Mouse (Mus musculus): ENCODE measurements around the gene Vangl1. TPM values are rescaled to one million over a fixed set of nuclear protein-coding genes. Genes with fewer than 3 reads are reported as not detected.

Gene Vangl1
- 1.6 and 2.1 TPM in 2 replicates for polyA plus RNA-seq (2012)

DNA sequence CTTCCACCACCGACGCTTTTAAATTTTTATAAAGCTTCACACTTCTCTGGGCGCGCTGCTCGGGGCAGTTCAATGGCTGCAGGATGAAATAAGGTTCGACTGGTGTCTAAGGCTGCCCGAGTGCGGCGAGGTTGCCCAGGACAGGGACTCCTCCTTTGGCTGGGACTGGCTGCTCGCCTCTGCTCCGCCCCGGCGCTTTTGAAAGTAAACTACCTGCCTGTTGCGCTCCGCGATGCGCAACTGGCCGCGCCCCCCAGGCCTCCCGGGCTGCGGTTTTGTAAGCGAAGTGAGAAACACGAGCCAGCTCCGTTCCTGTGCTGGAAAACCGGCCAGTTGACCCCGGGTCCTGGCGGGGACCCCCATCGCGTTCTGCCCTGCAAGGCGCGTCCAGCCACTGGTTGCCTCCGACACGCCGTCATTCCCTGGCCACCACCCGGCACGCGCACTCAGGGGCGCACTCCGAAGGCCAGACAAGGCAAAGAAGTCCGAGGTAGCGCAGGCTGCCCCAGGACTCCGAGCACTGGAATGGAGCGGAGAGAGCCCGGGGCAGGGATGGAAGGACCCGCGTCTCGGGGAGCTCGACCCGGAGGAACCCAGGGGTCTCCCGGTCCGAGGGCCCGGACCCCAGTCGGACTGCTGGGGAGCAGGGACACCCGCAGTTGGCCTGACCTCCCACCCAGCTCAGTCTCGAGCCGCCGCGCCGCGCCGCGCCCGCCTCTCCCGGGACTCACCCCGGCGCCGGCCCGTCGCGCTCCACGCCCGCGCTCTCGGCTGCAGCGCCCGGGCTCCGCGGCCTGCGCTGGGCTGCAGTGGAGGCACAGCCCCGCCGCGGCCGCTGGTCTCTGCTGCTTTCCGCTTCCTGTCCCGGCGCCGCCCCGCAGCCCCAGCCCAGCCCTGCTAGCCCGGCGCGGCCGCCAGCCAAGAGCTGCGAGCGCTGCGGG is at the start of gene Vangl1:
Vangl1 (minus strand) TSS at position 913 of the 941 bp plus-strand sequence.

Other genes starting within 250 kb of the Vangl1 start
- not detected in 2 replicates for gene Nhlh2, start 194.6 kb downstream of the Vangl1 start, polyA plus RNA-seq (2012)
- gene Casq2, start 118.3 kb downstream of the Vangl1 start, polyA plus RNA-seq (2012), result not detected in 2 replicates